Mouse (Mus musculus) neural tube, embryonic 11.5 days (tissue): ENCODE results near the gene Syne3. TPM values are rescaled to one million over a fixed set of nuclear protein-coding genes. Genes with fewer than 3 reads are reported as not detected.
A peak's percentile ranks its signal among the peaks of the same experiment; 100 is the strongest.

ENCODE experiments used
- ATAC-seq: fragments of 200-750 bp; cut with Nextera tagmentation; 2 replicates; pipeline ENCODE4 v1.8.0; 2017; ENCODE audit warnings: moderate number of reproducible peaks, mild to moderate bottlenecking, moderate TSS enrichment, moderate library complexity; ENCODE audit not compliant: insufficient read depth, low FRiP score, low TSS enrichment
- DNase-seq: peaks from one replicate; pipeline ENCODE4 v3.0.0-alpha.2; 2015; ENCODE audit warnings: low spot score
- H3K27ac ChIP-seq: fragments of 300-500 bp; sonication (generic); 2 replicates; pipeline ENCODE4 v1.5.1; 2014; ENCODE audit warnings: low read depth, mild to moderate bottlenecking, low read length
- H3K27me3 ChIP-seq: fragments of 300-500 bp; sonication (generic); 2 replicates; pipeline ENCODE4 v1.6.1; 2014; ENCODE audit warnings: mild to moderate bottlenecking, low read length, mixed read lengths; ENCODE audit not compliant: control insufficient read depth, insufficient read depth
- H3K36me3 ChIP-seq: fragments of 300-500 bp; sonication (generic); 2 replicates; pipeline ENCODE4 v1.6.1; 2014; ENCODE audit warnings: mild to moderate bottlenecking, low read length, moderate library complexity, mixed read lengths; ENCODE audit not compliant: control insufficient read depth, insufficient read depth
- H3K4me1 ChIP-seq: fragments of 300-500 bp; sonication (generic); 2 replicates; pipeline ENCODE4 v1.6.1; 2014; ENCODE audit warnings: low read length, mixed read lengths; ENCODE audit not compliant: control insufficient read depth, insufficient read depth
- H3K4me2 ChIP-seq: fragments of 300-500 bp; sonication (generic); 2 replicates; pipeline ENCODE4 v1.6.1; 2014; ENCODE audit warnings: low read depth, mild to moderate bottlenecking, moderate library complexity
- H3K4me3 ChIP-seq: fragments of 300-500 bp; sonication (generic); 2 replicates; pipeline ENCODE4 v1.5.1; 2014; ENCODE audit warnings: low read depth, low read length
- H3K9ac ChIP-seq: fragments of 300-500 bp; sonication (generic); 2 replicates; pipeline ENCODE4 v1.6.1; 2014; ENCODE audit warnings: mild to moderate bottlenecking, low read length
- H3K9me3 ChIP-seq: fragments of 300-500 bp; sonication (generic); 2 replicates; pipeline ENCODE4 v1.6.1; 2016; ENCODE audit warnings: low read length; ENCODE audit not compliant: control insufficient read depth
- WGBS: fragments of 180-500 bp; shearing (Covaris S2); extraction: QIAGEN DNeasy Blood & Tissue Kit; methylation state at CpG from one replicate; pipeline ENCODE4 v1.1.7; 2014; 5-methylcytosine and 5-hydroxymethylcytosine counted together
- polyA plus RNA-seq: library from polyadenylated mRNA; unstranded; fragments of >200 nt; fragmentation: Nextera tagmentation; extraction: Ambion mirVana; gene quantifications from 2 replicates; pipeline ENCODE4 v1.2.1, GENCODE M21; 2014

The Syne3 gene
- polyA plus RNA-seq, 1 experiment from 2014 or later: 0.05 TPM

DNA sequence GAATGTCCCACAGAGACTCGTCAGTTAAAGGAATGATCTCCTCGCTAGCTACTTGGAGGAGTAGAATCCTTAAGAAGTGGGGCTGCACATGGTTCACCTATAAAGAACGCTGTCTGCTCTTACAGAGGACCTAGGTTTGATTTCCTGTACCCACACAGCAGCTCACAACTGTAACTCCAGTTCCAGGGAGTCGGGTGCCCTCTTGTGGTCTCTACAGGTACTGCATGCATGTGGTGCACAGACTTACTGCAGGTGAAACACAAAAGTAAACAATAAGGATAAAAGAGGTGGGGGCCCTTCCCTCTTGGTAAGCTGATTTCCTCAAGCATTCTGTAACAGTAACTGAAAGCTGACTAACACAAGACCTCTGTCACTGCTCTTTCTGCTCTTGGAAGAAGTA lies 73.4 kb downstream of the Syne3 start:
- no peaks in the 10 kb centered on the region for H3K27me3 ChIP-seq
- H3K36me3 ChIP-seq: no peaks in the 10 kb centered on the region
- H3K4me2 ChIP-seq: no peak overlapping the region
- no peak overlapping the region for H3K27ac ChIP-seq
- H3K9ac ChIP-seq: no peak overlapping the region
- DNase-seq: peak; percentile 43
- 0 out of 2 replicates have a peak, but pooled peaks cover 3% of the 10 kb centered on the region for H3K4me1 ChIP-seq
- H3K4me3 ChIP-seq: no peak overlapping the region
- whole genome bisulfite sequencing: 73% methylated on average over 4 of the region's 4 CpGs
- H3K9me3 ChIP-seq: no peaks in the 10 kb centered on the region
- ATAC-seq: no peak

DNA sequence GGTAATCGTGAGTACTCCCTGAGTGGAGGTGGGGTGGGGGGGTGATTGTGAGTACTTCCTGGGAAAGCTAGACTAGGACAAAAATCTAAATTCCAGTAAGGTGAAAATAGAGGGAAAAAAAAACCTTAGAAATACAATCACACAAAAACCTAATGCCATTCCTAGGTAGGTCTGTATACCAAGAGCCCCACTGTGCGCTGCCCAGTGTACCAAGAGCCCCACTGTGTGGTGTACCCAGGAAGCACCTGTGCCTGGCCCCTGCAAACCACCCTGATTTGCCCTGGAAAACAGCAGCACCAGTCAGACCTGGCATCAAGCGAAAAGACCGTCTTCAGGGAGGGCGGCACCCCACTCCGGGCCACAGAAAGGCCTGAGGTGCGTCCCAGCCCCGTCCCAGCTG lies 74.5 kb downstream of the Syne3 start:
- H3K4me3 ChIP-seq: no peak overlapping the region
- ATAC-seq: no peak
- no peak for DNase-seq
- no peaks in the 10 kb centered on the region for H3K9me3 ChIP-seq
- 0 out of 2 replicates have a peak, but pooled peaks cover 3% of the 10 kb centered on the region for H3K4me1 ChIP-seq
- no peaks in the 10 kb centered on the region for H3K27me3 ChIP-seq
- no peaks in the 10 kb centered on the region for H3K36me3 ChIP-seq
- no peak overlapping the region for H3K9ac ChIP-seq
- WGBS: 89% methylated on average over 8 of the region's 8 CpGs
- H3K4me2 ChIP-seq: no peak overlapping the region
- no peak overlapping the region for H3K27ac ChIP-seq

GRCm38 (mm10) chr12:104933800-104934199 lies 75.8 kb downstream of the Syne3 start:
- no peaks in the 10 kb centered on the region for H3K27me3 ChIP-seq

DNA sequence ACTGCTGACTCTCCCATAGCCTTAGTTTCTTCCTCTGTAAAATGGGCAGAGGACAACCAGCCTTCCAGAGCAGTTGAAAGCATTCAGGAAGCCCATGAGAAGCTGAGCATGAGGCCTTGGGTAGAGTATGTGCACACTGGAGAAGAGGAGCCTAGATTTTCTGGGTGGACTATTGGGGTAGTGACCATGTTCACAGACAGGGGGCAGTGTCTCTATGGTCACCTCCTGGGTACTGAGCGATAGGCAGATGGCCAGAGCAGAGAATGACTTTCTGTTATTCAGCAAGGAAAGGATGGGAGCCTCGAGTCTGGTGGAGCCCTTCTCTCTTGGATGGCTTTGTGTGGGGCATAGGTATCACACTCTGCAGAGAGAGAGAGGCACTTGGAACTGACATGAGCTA lies 76.4 kb downstream of the Syne3 start:
- H3K27me3 ChIP-seq: no peaks in the 10 kb centered on the region
- ATAC-seq: no peak
- WGBS: 64% methylated on average over 2 of the region's 2 CpGs
- no peak overlapping the region for H3K4me3 ChIP-seq
- H3K36me3 ChIP-seq: no peaks in the 10 kb centered on the region
- H3K27ac ChIP-seq: no peak overlapping the region
- DNase-seq: no peak
- H3K9ac ChIP-seq: no peak overlapping the region
- no peaks in the 10 kb centered on the region for H3K9me3 ChIP-seq
- no peaks in the 10 kb centered on the region for H3K4me1 ChIP-seq
- H3K4me2 ChIP-seq: no peak overlapping the region

More at GRCm38 (mm10) chr12:104933800-104934199, 75.8 kb downstream of the Syne3 start:
- H3K27ac ChIP-seq: no peak overlapping the region
- H3K4me2 ChIP-seq: no peak overlapping the region
- no peak for DNase-seq
- no peak for ATAC-seq
- no peaks in the 10 kb centered on the region for H3K36me3 ChIP-seq
- no peak overlapping the region for H3K9ac ChIP-seq
- 80% methylated on average over 13 of the region's 13 CpGs for WGBS
- no peaks in the 10 kb centered on the region for H3K9me3 ChIP-seq
- H3K4me3 ChIP-seq: no peak overlapping the region
- no peaks in the 10 kb centered on the region for H3K4me1 ChIP-seq

DNA sequence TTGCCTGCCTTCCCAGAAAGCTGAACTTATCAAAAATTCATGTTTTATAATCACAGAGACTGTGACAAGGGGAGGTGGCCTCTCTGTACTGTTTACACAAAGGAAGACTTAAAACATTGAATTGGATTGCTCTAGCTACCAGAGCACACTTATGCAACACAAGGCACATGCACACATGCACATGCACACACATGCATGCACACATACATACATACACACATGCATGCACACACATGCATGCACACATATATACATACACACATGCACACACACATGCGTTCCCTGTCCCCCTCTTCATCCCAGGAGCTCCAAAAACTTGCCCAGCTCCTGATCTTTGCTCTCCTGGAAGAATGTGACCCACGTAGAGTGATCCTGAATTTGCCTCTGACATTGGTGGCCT lies 83.8 kb downstream of the Syne3 start:
- H3K4me3 ChIP-seq: no peak overlapping the region
- no peak overlapping the region for H3K9ac ChIP-seq
- no peak for DNase-seq
- H3K4me2 ChIP-seq: no peak overlapping the region
- no peaks in the 10 kb centered on the region for H3K4me1 ChIP-seq
- no peak for ATAC-seq
- H3K27me3 ChIP-seq: no peaks in the 10 kb centered on the region
- no peaks in the 10 kb centered on the region for H3K36me3 ChIP-seq
- 88% methylated on average over 2 of the region's 2 CpGs for WGBS
- H3K27ac ChIP-seq: no peak overlapping the region
- H3K9me3 ChIP-seq: no peaks in the 10 kb centered on the region

DNA sequence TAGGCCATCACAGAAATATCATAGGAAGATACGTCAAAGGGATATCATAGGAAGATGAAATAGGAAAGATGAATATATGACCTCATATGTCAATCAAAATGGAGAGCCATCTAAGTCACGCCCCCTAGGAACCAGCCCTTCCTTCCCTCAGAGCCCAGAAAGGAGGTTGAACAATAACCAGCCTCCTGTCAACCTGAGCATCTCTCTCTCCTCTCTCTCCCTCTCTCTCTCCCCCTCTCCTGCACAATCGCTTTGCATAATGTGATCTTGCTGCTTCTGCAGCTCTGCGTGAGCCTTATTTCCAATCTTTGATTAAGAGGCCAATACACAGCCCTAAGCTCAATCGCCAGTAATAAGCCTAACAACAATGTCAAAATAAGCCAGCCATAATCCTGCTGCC lies 84.6 kb downstream of the Syne3 start:
- H3K4me3 ChIP-seq: no peak overlapping the region
- H3K36me3 ChIP-seq: no peaks in the 10 kb centered on the region
- H3K9me3 ChIP-seq: no peaks in the 10 kb centered on the region
- H3K27ac ChIP-seq: no peak overlapping the region
- ATAC-seq: no peak
- 88% methylated on average over 5 of the region's 5 CpGs for WGBS
- H3K27me3 ChIP-seq: no peaks in the 10 kb centered on the region
- no peak overlapping the region for H3K9ac ChIP-seq
- H3K4me1 ChIP-seq: no peaks in the 10 kb centered on the region
- no peak overlapping the region for H3K4me2 ChIP-seq
- no peak for DNase-seq

- H3K36me3 ChIP-seq: no peaks in the 10 kb centered on the region
- no peak overlapping the region for H3K4me3 ChIP-seq
- ATAC-seq: no peak
- WGBS: 89% methylated on average over 3 of the region's 3 CpGs
- DNase-seq: no peak
- no peaks in the 10 kb centered on the region for H3K9me3 ChIP-seq
- H3K27ac ChIP-seq: no peak overlapping the region
- no peak overlapping the region for H3K9ac ChIP-seq
- no peak overlapping the region for H3K4me2 ChIP-seq
- H3K27me3 ChIP-seq: no peaks in the 10 kb centered on the region
- H3K4me1 ChIP-seq: no peaks in the 10 kb centered on the region
Observed at GRCm38 (mm10) chr12:104924546-104924945, 85.1 kb downstream of the Syne3 start.

DNA sequence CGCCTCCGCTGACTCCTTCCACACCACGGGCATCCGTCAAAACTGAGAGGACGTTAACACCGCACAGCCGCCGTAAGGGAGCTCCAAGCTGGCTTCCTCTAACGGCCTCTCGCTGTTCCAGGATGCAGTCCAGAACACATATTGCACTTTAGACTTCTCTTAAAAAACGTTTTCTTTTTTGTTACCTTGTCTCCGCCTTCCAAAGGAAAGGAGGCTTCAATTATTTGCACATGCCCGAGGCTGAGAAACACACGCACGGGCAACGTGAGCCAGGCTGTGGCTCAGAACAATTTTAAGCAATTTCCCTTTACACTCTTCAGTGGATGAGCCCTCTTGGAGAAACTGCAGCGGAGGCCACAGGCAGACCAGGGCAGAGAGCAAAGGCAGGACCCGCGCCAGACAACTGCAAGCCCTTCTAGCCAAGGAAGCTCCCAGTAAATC lies 85.6 kb downstream of the Syne3 start:
- no peak for DNase-seq
- 56% methylated on average over 19 of the region's 19 CpGs for WGBS

DNA sequence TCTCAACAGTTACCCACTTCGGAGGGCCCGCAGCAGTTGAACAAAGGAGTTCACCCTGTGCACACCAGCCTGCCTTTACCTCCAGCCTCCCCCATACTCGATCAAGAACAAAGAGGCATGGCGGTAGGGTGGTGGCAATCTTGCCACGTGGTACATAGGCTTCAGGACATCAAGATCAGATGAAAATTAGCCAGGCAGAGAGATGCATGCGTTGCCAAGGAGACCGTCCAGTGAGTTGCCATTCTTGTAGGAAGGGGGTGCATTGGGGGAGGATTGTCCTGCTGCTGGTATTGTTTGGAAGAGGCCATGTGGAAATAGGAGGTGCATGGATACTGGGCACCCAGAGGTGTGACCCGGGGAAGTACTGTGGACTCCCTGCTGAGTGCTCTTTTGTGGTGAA lies 87.0 kb downstream of the Syne3 start:
- no peaks in the 10 kb centered on the region for H3K27me3 ChIP-seq
- no peaks in the 10 kb centered on the region for H3K36me3 ChIP-seq
- H3K4me3 ChIP-seq: no peak overlapping the region
- H3K4me1 ChIP-seq: no peaks in the 10 kb centered on the region
- WGBS: 67% methylated on average over 8 of the region's 8 CpGs
- no peak overlapping the region for H3K27ac ChIP-seq
- no peak overlapping the region for H3K9ac ChIP-seq
- DNase-seq: no peak
- ATAC-seq: peak; percentile 31; the same call in 1 of the 2 replicates
- no peaks in the 10 kb centered on the region for H3K9me3 ChIP-seq
- no peak overlapping the region for H3K4me2 ChIP-seq

More for the DNA sequence above, 85.6 kb downstream of the Syne3 start:
- Histone ChIP-seq H3K4me3 (no peak overlapping the region), H3K9ac (no peak overlapping the region), H3K36me3 (no peaks in the 10 kb centered on the region), H3K9me3 (no peaks in the 10 kb centered on the region), H3K4me2 (no peak overlapping the region), H3K4me1 (no peaks in the 10 kb centered on the region), H3K27me3 (no peaks in the 10 kb centered on the region), H3K27ac (no peak overlapping the region)
- no peak for ATAC-seq
